9 mouse cellular contexts compared by ENCODE assay signal in the genomic region with DNA sequence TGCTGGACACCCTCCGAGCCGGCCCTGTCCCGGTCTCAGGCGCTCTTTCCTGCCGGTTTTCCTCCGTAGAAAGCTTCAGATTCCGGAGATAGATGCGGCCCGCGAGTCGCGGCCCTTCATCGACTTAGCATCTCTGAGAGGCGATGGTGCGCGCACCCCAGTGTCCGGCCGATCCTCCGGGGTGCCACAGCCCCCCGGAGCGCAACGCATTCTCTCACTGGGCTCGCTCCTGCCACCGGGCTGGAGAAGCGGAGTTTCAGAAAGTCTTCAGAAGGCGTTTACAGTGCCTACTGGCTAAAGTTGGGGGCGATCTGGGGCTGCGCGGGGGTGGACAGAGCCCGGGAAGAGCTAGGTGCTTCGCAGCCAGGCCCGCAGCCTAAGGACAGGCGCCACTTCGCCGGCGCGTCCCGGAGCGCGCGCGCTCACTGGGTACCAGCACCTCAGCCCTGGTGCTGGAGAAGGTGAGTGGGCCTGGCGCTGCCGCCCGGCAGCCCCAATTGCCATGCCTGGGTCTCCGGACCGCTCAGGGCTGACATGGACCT. TPM values are rescaled to one million over a fixed set of nuclear protein-coding genes. Genes with fewer than 3 reads are reported as not detected.
DNase-seq lines count a peak whose midpoint lies in the region; ATAC-seq lines count a peak whose summit lies in the region.
"Had no signal": no experiment of that assay in that cellular context is flagged by ENCODE, and none has a peak within 500 bp of the region (broad histone marks: within the 10 kb centered on the region; RNA-seq: fewer than 3 reads in every experiment).

No protein-coding gene starts in this region.

- H3K9ac ChIP-seq in heart, embryonic 15.5 days: no peak overlapping the region
- peak overlapping the region; percentile 58 for H3K9ac ChIP-seq in embryonic facial prominence, embryonic 11.5 days (replicated peaks; ENCODE audit: low read length)
- peak overlapping the region; percentile 69 for H3K9ac ChIP-seq in limb, embryonic 12.5 days (replicated peaks)

- peak overlapping the region; percentile 81 for H3K4me2 ChIP-seq in heart, embryonic 15.5 days
- peak overlapping the region; percentile 99 for H3K4me2 ChIP-seq in embryonic facial prominence, embryonic 11.5 days (ENCODE audit: low read depth, low read length)
- H3K4me2 ChIP-seq in limb, embryonic 12.5 days: peak overlapping the region; percentile 99

- H3K36me3 ChIP-seq in heart, embryonic 15.5 days: no peaks in the 10 kb centered on the region
- H3K36me3 ChIP-seq in embryonic facial prominence, embryonic 11.5 days (replicated peaks; ENCODE audit: control insufficient read depth, insufficient read depth, low read depth, low read length): no peaks in the 10 kb centered on the region
- H3K36me3 ChIP-seq in limb, embryonic 12.5 days: no peaks in the 10 kb centered on the region

- peaks cover 85% of the 10 kb centered on the region for H3K27me3 ChIP-seq in heart, embryonic 15.5 days
- H3K27me3 ChIP-seq in embryonic facial prominence, embryonic 11.5 days (ENCODE audit: control insufficient read depth, insufficient read depth, low read length): peaks cover 43% of the 10 kb centered on the region
- H3K27me3 ChIP-seq in limb, embryonic 12.5 days: peaks cover 86% of the 10 kb centered on the region

- no peak overlapping the region for H3K27ac ChIP-seq in heart, embryonic 15.5 days
- no peak overlapping the region for H3K27ac ChIP-seq in embryonic facial prominence, embryonic 11.5 days (replicated peaks; ENCODE audit: low read depth, low read length)
- H3K27ac ChIP-seq in limb, embryonic 12.5 days: no peak overlapping the region

- WGBS in heart, embryonic 15.5 days: under 1% methylated on average over 47 of the region's 47 CpGs
- WGBS in embryonic facial prominence, embryonic 11.5 days: under 1% methylated on average over 44 of the region's 47 CpGs
- WGBS in limb, embryonic 12.5 days: under 1% methylated on average over 47 of the region's 47 CpGs

- ATAC-seq in heart, embryonic 15.5 days (replicated peaks; ENCODE audit: insufficient number of reproducible peaks, insufficient read depth, low FRiP score, low read depth): no peak
- ATAC-seq in embryonic facial prominence, embryonic 11.5 days (replicated peaks; ENCODE audit: insufficient number of reproducible peaks, low FRiP score, low TSS enrichment, low read depth): no peak
- ATAC-seq in limb, embryonic 12.5 days (ENCODE audit: insufficient number of reproducible peaks, insufficient read depth, low FRiP score, low TSS enrichment, low read depth): no peak

- no peaks in the 10 kb centered on the region for H3K9me3 ChIP-seq in heart, embryonic 15.5 days (replicated peaks)
- no peaks in the 10 kb centered on the region for H3K9me3 ChIP-seq in embryonic facial prominence, embryonic 11.5 days (replicated peaks; ENCODE audit: control insufficient read depth, low read length)
- H3K9me3 ChIP-seq in limb, embryonic 12.5 days: no peaks in the 10 kb centered on the region

- no peak for DNase-seq in heart, adult 11 months
- DNase-seq in ES-CJ7 (ENCODE audit: low read depth, low spot score): peak; percentile 11
- DNase-seq in embryonic facial prominence, embryonic 11.5 days (ENCODE audit: low spot score): peak; percentile 21
- DNase-seq in adrenal gland, adult 18-20 months (ENCODE audit: low spot score in 2 of 2): no peak
- no peak for DNase-seq in thymus, postnatal 36 days
- DNase-seq in thymus, postnatal 0 days (ENCODE audit: low spot score): no peak

- peaks cover 22% of the 10 kb centered on the region for H3K4me1 ChIP-seq in heart, embryonic 15.5 days (replicated peaks)
- H3K4me1 ChIP-seq in embryonic facial prominence, embryonic 11.5 days (ENCODE audit: control insufficient read depth, insufficient read depth, low read length): peaks cover 8% of the 10 kb centered on the region
- H3K4me1 ChIP-seq in limb, embryonic 12.5 days (replicated peaks): peaks cover 22% of the 10 kb centered on the region

- peak overlapping the region; percentile 47 for H3K4me3 ChIP-seq in heart, embryonic 15.5 days
- peak overlapping the region; percentile 52 for H3K4me3 ChIP-seq in embryonic facial prominence, embryonic 11.5 days (ENCODE audit: low read depth, low read length)
- peak overlapping the region; percentile 61 for H3K4me3 ChIP-seq in limb, embryonic 12.5 days (replicated peaks)

RNA-seq across cellular contexts. Expression of gene Crhr1, which starts 0.9 kb away (rescaled TPM):
- polyA plus RNA-seq in heart, embryonic 15.5 days (2015; fragmentation: Nextera tagmentation; extraction: Ambion mirVana): not detected in 2 replicates
- polyA plus RNA-seq in embryonic facial prominence, embryonic 11.5 days (2014; fragmentation: Nextera tagmentation; extraction: Ambion mirVana): 0.14 and 0.31 TPM in 2 replicates
- 0.31 and 0.38 TPM in 2 replicates for polyA plus RNA-seq in limb, embryonic 12.5 days (2016; fragmentation: Nextera tagmentation; extraction: Ambion mirVana)
- total RNA-seq in adrenal gland, adult 18-20 months (2021): under 1 TPM in 1 of 2 experiments, not detected in 1; 0.27 TPM
- 0.05 TPM in 1 of 2 replicates, not detected in the other for polyA plus RNA-seq in thymus, postnatal 0 days (2015; fragmentation: Nextera tagmentation; extraction: Ambion mirVana)
- total RNA-seq: hematopoietic stem cell, adult 5-6 weeks had no signal

RNA-seq across cellular contexts. Expression of gene Sppl2c, which starts 52.6 kb away (rescaled TPM):
- not detected in 2 replicates for polyA plus RNA-seq in heart, embryonic 15.5 days (2015; fragmentation: Nextera tagmentation; extraction: Ambion mirVana)
- polyA plus RNA-seq in embryonic facial prominence, embryonic 11.5 days (2014; fragmentation: Nextera tagmentation; extraction: Ambion mirVana): not detected in 2 replicates
- polyA plus RNA-seq in limb, embryonic 12.5 days (2016; fragmentation: Nextera tagmentation; extraction: Ambion mirVana): not detected in 2 replicates
- not detected for total RNA-seq in adrenal gland, adult 18-20 months (2021)
- polyA plus RNA-seq in thymus, postnatal 0 days (2015; fragmentation: Nextera tagmentation; extraction: Ambion mirVana): not detected in 2 replicates
- total RNA-seq: hematopoietic stem cell, adult 5-6 weeks had no signal

Comparison
In these comparisons a context has a peak if more than half of its experiments do, and no peak if none do; other contexts are left out.
1. DNase-seq: peak in ES-CJ7 (single experiment) and embryonic facial prominence, embryonic 11.5 days (single experiment); none in heart, adult 11 months (single experiment), adrenal gland, adult 18-20 months (0 of 2), thymus, postnatal 36 days (0 of 2) and thymus, postnatal 0 days (single experiment).
2. Peak in every context shown above with its lines, with median percentiles within 50 percentile points of each other: H3K4me2 ChIP-seq and H3K4me3 ChIP-seq.